Mouse (Mus musculus): ENCODE measurements around the gene Olfr1196.
"Not testable (repeated sequence)": the region's sequence is repeated elsewhere in the genome, so short reads cannot be mapped to it uniquely, and the experiment has no call there.

The Olfr1196 gene

DNA sequence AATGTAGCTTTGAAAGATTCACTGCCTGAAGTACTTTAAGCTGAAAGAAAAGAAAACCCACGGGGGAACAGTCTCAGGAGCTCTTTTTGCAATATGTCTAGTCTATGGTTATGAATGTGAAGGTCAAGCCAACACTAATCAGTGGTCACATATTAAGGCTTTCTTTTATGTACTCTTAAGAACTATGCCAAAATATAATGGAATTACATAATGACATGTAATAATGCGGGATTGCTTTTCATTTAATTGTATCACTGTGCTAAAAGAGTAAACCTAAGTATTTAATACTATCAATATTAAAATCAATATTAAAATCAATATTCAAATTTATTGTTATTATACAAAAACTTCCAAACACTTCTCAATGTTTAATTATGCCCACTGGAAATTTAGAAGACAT lies at the start of gene Olfr1196:
Olfr1196 (minus strand) TSS at position 101 of the 400 bp plus-strand sequence.
- no peak for DNase-seq

DNA sequence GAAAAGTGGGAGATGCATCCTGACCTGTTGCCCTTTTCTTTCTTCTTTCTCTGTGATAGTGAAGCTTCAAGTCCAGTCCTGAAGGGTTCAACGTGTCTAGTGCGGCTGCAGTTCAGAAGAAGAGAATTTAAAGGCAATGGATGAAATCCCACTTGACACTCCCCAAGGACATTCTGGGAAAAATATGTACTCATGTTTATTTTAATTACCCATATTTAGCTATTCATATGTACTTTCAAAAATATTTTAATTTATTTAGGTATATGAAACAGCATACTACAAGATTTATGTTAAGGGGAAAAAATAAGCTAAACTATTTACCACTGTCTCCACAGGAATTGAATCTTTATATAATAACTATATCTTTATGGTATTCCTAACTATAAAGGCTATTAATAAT lies 46.9 kb upstream of the Olfr1196 start, which contains the start of gene Olfr1198:
Olfr1198 (minus strand) TSS at position 101 of the 400 bp plus-strand sequence.
- no peak for DNase-seq

DNA sequence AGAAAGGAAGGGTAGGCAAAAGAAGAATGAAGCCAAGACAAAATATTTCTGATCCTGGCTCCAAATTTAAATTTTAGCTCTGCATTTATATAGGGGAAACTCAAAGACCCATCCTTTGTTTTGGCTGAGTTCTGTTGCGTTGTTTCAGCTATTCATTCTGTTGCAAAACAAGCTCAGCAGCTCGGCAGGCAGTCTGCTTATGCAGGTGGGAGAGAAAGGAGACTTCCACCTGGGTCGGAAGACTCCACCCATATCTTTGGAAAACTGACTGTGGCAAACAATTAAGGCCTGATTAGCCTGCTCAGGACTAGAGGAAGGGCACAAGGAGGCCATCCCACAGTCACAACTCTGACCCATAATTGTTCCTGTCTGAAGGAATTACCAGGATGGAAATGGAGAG lies 39.0 kb upstream of the Olfr1196 start:
- DNase-seq: no peak

DNA sequence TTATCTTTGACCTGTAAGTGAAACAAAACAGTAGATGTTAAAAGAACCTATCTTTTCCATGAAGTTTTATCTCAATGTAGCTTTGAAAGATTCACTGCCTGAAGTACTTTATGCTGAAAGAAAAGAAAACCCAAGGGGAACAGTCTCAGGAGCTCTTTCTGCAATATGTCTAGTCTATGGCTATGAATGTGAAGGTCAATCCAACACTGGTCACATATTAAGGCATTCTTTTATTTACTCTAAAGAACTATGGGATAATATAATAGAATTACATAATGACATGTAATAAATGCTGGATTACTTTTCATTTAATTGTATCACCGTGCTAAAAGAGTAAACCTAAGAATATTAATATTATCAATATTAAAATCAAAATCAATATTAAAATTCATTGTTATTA lies 27.9 kb upstream of the Olfr1196 start, which contains the start of gene Olfr1197:
Olfr1197 (minus strand) TSS at position 101 of the 400 bp plus-strand sequence.
- DNase-seq: no peak

DNA sequence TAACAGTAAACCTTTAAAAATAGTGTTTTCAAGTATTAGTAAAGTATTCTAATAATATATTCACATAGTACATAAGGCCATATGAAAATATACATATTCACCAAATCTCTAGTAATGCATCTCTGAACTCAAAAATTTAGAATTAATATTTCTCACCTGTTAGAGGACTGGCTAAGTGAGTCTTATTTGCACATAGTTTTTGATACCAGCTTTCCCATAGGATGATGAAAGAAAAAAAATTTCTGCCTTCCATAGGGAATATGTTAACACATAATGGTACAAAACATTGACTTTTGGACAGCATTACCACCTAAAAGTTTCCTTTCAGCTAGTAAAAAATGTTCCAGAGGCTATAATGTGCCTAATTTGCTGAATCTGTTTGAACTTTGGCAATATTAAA lies 15.3 kb downstream of the Olfr1196 start, which contains the start of gene Olfr1195:
Olfr1195 (minus strand) TSS at position 101 of the 400 bp plus-strand sequence.
- no peak for DNase-seq

DNA sequence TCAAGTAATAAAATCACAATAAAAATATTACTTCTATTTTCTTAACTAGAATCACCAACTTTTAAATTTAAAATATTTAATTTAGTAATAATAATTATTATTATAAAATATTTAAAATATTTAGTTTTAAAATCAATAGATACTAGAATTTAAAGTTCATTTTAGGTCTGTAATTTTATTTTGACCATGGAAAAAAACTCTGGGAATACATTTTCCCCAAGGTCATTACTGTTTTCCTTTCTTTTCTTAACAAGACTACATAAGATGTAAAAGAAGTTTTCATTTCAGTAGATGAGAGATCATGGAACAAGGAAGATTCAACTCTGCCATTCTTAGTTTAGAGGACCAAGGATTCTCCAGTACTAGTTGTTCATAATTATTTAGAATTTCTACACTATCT lies 29.1 kb downstream of the Olfr1196 start, which contains the start of gene Olfr1193:
Olfr1193 (plus strand) TSS at position 301 of the 400 bp plus-strand sequence.
- not testable (repeated sequence) for DNase-seq

DNA sequence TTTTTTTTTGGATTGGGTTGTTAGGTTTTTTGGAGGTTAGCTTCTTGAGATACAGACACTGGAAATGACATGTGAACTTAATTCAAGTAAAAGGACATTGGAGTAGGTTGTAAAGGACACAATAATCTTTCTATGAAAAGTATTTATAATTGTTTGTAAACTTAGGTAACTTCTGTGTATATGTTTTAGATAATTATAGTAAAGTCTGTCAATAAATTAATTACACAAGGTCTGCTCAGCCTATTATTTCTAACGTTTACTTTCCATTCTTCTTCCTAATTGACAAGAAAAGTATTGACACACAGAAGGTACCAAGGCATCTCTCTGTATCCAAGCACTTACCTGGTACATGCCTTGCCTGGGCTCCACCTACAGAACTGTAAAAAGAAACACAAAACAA lies 56.2 kb downstream of the Olfr1196 start, which contains the start of gene Olfr1192-ps1:
Olfr1192-ps1 (plus strand) TSS at position 301 of the 400 bp plus-strand sequence.
- no peak for DNase-seq
